Comparison of ENCODE assay signal across 22 mouse cellular contexts in the genomic region with DNA sequence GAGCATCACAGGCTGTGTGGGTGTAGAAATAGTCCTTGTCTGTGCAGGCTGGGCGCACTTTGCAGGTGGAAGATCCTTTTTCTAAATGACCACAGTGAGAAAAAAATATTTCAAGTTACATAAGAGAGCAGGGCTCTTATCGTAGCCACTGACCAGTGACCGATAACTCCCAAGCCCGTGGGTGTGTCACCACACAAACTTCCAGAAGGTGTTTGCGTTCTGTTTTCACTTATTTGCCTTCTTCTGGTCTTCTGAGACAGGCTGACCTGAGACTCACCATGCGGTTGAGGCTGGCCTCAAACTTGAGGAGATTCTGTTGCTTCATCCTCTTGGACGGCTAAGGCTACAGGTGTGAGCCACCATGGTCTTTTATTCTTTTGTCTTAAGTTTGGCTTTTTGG. TPM values are rescaled to one million over a fixed set of nuclear protein-coding genes. Genes with fewer than 3 reads are reported as not detected.
"Had no signal": no experiment of that assay in that cellular context is flagged by ENCODE, and none has a peak within 500 bp of the region (broad histone marks: within the 10 kb centered on the region; RNA-seq: fewer than 3 reads in every experiment).

No protein-coding gene starts in this region.

- H3K4me1 ChIP-seq: heart, embryonic 10.5 days; heart, embryonic 12.5 days; hindbrain, embryonic 10.5 days; hindbrain, embryonic 12.5 days had no signal

- H3K9ac ChIP-seq: heart, embryonic 12.5 days; hindbrain, embryonic 12.5 days; hindbrain, embryonic 14.5 days; intestine, embryonic 15.5 days; limb, embryonic 12.5 days had no signal

- H3K4me3 ChIP-seq: gastrocnemius, adult 2 months; heart, embryonic 10.5 days; heart, embryonic 12.5 days; hindbrain, embryonic 10.5 days; hindbrain, embryonic 12.5 days; intestine, embryonic 15.5 days; layer of hippocampus, adult 2 months; limb, embryonic 10.5 days; limb, embryonic 12.5 days had no signal

- H3K4me2 ChIP-seq: heart, embryonic 12.5 days; hindbrain, embryonic 12.5 days; hindbrain, embryonic 14.5 days; intestine, embryonic 15.5 days; limb, embryonic 12.5 days had no signal

- DNase-seq: gastrocnemius, adult 2 months; gastrocnemius, postnatal 10 days; gastrocnemius, postnatal 25 days; heart, adult 18-20 months; heart, postnatal 10 days; heart, postnatal 4 days; kidney, postnatal 10 days had no signal

- H3K27ac ChIP-seq: gastrocnemius, adult 2 months; heart, embryonic 10.5 days; hindbrain, embryonic 10.5 days; hindbrain, embryonic 12.5 days; hindbrain, embryonic 14.5 days; intestine, embryonic 15.5 days; layer of hippocampus, adult 2 months; limb, embryonic 10.5 days; limb, embryonic 12.5 days had no signal

- H3K36me3 ChIP-seq: heart, embryonic 10.5 days; heart, embryonic 12.5 days; hindbrain, embryonic 10.5 days; hindbrain, embryonic 12.5 days; intestine, embryonic 15.5 days; limb, embryonic 10.5 days; limb, embryonic 12.5 days had no signal

- ATAC-seq: forebrain, embryonic 16.5 days; hindbrain, embryonic 16.5 days; inflammation-experienced regulatory T-cells, adult 6 months; intestine, embryonic 15.5 days; intestine, postnatal 0 days had no signal

- H3K27me3 ChIP-seq: hindbrain, embryonic 12.5 days; intestine, embryonic 15.5 days; limb, embryonic 12.5 days had no signal

- H3K9me3 ChIP-seq: heart, embryonic 10.5 days; heart, embryonic 12.5 days; hindbrain, embryonic 10.5 days; hindbrain, embryonic 12.5 days; intestine, embryonic 15.5 days; limb, embryonic 10.5 days; limb, embryonic 12.5 days had no signal

RNA-seq across cellular contexts. Expression of a gene that starts 59.0 kb away (rescaled TPM):
- polyA plus RNA-seq: heart, embryonic 12.5 days; heart, embryonic 14.5 days; inflammation-experienced regulatory T-cells, adult 6 months; intestine, embryonic 15.5 days; intestine, postnatal 0 days; kidney, embryonic 14.5 days; limb, embryonic 12.5 days had no signal
